Mouse (Mus musculus) mature B cell (primary cell): ENCODE measurements around the gene Hspa14.

ENCODE experiments used
- in situ Hi-C: fragments of 300-500 bp; cut with MboI; formaldehyde crosslinking; loops from 2 replicates; pipeline ENCODE4 v1.14.3; 2019

The Hspa14 gene

GRCm38 (mm10) chr2:3512552-3513454 is at the start of gene Hspa14, which contains the start of the genes Gm45902 and Cdnf:
Hspa14 (minus strand) TSS chr2:3512814.
Gm45902 (minus strand) TSS chr2:3512790.
Cdnf (plus strand) TSS chr2:3513030.
- in situ Hi-C loops: no loop called here

- in situ Hi-C loops: loop anchor here (25.0 kb wide), 1 partner anchor 241 kb away; no protein-coding TSS in a partner anchor
These were observed 34.0 kb upstream of the Hspa14 start for GRCm38 (mm10) chr2:3546588-3546987.

GRCm38 (mm10) chr2:3546055-3546454 is 33.4 kb upstream of the Hspa14 start:
- in situ Hi-C loops: loop anchor here (25.0 kb wide), 1 partner anchor 241 kb away; no protein-coding TSS in a partner anchor

- in situ Hi-C loops: loop anchor here (25.0 kb wide), 1 partner anchor 246 kb away; no protein-coding TSS in a partner anchor
These were observed 28.9 kb upstream of the Hspa14 start for GRCm38 (mm10) chr2:3541307-3542079.

GRCm38 (mm10) chr2:3526288-3526687 is 13.7 kb upstream of the Hspa14 start:
- in situ Hi-C loops: loop anchor here (25.0 kb wide), 1 partner anchor 261 kb away; no protein-coding TSS in a partner anchor

- in situ Hi-C loops: no loop called here
These were observed 9.9 kb upstream of the Hspa14 start for GRCm38 (mm10) chr2:3522558-3522957.

GRCm38 (mm10) chr2:3512076-3512475 is 538 bp downstream of the Hspa14 start:
- in situ Hi-C loops: no loop called here

GRCm38 (mm10) chr2:3500886-3501285 is 11.7 kb downstream of the Hspa14 start:
- in situ Hi-C loops: no loop called here

- in situ Hi-C loops: no loop called here
These were observed 13.1 kb downstream of the Hspa14 start for GRCm38 (mm10) chr2:3499543-3499942.

- in situ Hi-C loops: no loop called here
These were observed 18.7 kb downstream of the Hspa14 start for GRCm38 (mm10) chr2:3493833-3494409.

- in situ Hi-C loops: no loop called here
These were observed 22.8 kb downstream of the Hspa14 start for GRCm38 (mm10) chr2:3489816-3490215.

GRCm38 (mm10) chr2:3480239-3480638 is 32.4 kb downstream of the Hspa14 start:
- in situ Hi-C loops: no loop called here

- in situ Hi-C loops: no loop called here
These were observed 36.8 kb downstream of the Hspa14 start for GRCm38 (mm10) chr2:3475746-3476251.

GRCm38 (mm10) chr2:3474861-3475283 is 37.7 kb downstream of the Hspa14 start, which contains the start of gene Suv39h2:
Suv39h2 (minus strand) TSS chr2:3475031.
- in situ Hi-C loops: no loop called here

- in situ Hi-C loops: no loop called here
These were observed 38.2 kb downstream of the Hspa14 start for GRCm38 (mm10) chr2:3474361-3474805.

GRCm38 (mm10) chr2:3473891-3474290 is 38.7 kb downstream of the Hspa14 start:
- in situ Hi-C loops: no loop called here

GRCm38 (mm10) chr2:3456590-3456989 is 56.0 kb downstream of the Hspa14 start:
- in situ Hi-C loops: no loop called here

- in situ Hi-C loops: no loop called here
These were observed 59.5 kb downstream of the Hspa14 start for GRCm38 (mm10) chr2:3453096-3453495.

- in situ Hi-C loops: no loop called here
These were observed 63.2 kb downstream of the Hspa14 start for GRCm38 (mm10) chr2:3449431-3449830.

GRCm38 (mm10) chr2:3445984-3446383 is 66.6 kb downstream of the Hspa14 start:
- in situ Hi-C loops: no loop called here

- in situ Hi-C loops: no loop called here
These were observed 68.4 kb downstream of the Hspa14 start for GRCm38 (mm10) chr2:3444206-3444605.
